Mouse (Mus musculus) midbrain, postnatal 0 days (tissue): ENCODE results near the gene Ptma. TPM values are rescaled to one million over a fixed set of nuclear protein-coding genes. Genes with fewer than 3 reads are reported as not detected.

Source experiments
- ATAC-seq: fragments of 200-750 bp; cut with Nextera tagmentation; 2 replicates; pipeline ENCODE4 v1.8.0; 2017; ENCODE audit warnings: moderate number of reproducible peaks, mild to moderate bottlenecking, moderate TSS enrichment, moderate library complexity; ENCODE audit not compliant: low FRiP score
- DNase-seq: peaks from one replicate; pipeline ENCODE4 v3.0.0-alpha.2; 2015; ENCODE audit warnings: low spot score
- H3K27ac ChIP-seq: fragments of 300-500 bp; sonication (generic); 2 replicates; pipeline ENCODE4 v1.5.1; 2014; ENCODE audit warnings: low read depth, mild to moderate bottlenecking, low read length, mixed read lengths
- H3K27me3 ChIP-seq: fragments of 300-500 bp; sonication (generic); 2 replicates; pipeline ENCODE4 v1.6.1; 2014; ENCODE audit warnings: low read length, control low read depth, mixed read lengths; ENCODE audit not compliant: insufficient read depth
- H3K36me3 ChIP-seq: fragments of 300-500 bp; sonication (generic); 2 replicates; pipeline ENCODE4 v1.6.1; 2014; ENCODE audit warnings: low read length, control low read depth, mixed read lengths; ENCODE audit not compliant: insufficient read depth
- H3K4me1 ChIP-seq: fragments of 300-500 bp; sonication (generic); 2 replicates; pipeline ENCODE4 v1.6.1; 2014; ENCODE audit warnings: mild to moderate bottlenecking, control low read depth, antibody characterized with exemption, low read length, mixed read lengths; ENCODE audit not compliant: insufficient read depth
- H3K4me2 ChIP-seq: fragments of 300-500 bp; sonication (generic); 2 replicates; pipeline ENCODE4 v1.6.1; 2014; ENCODE audit warnings: low read depth, mild to moderate bottlenecking, low read length, mixed read lengths; ENCODE audit not compliant: poor library complexity, severe bottlenecking
- H3K4me3 ChIP-seq: fragments of 300-500 bp; sonication (generic); 2 replicates; pipeline ENCODE4 v1.5.1; 2014; ENCODE audit warnings: low read depth, mild to moderate bottlenecking, low read length, moderate library complexity
- H3K9ac ChIP-seq: fragments of 300-500 bp; sonication (generic); replicated peaks from 2 replicates; pipeline ENCODE4 v1.6.1; 2014; ENCODE audit warnings: mild to moderate bottlenecking, low read length, moderate library complexity, mixed read lengths; ENCODE audit not compliant: poor library complexity, severe bottlenecking
- H3K9me3 ChIP-seq: fragments of 300-500 bp; sonication (generic); 2 replicates; pipeline ENCODE4 v1.6.1; 2016; ENCODE audit warnings: low read length, control low read depth
- CTCF ChIP-seq: IDR thresholded peaks from 2 replicates; pipeline ENCODE4 v1.5.1; 2016; ENCODE audit warnings: antibody characterized with exemption, mild to moderate bottlenecking
- WGBS: fragments of 180-500 bp; shearing (Covaris S2); extraction: QIAGEN DNeasy Blood & Tissue Kit; methylation state at CpG from one replicate; pipeline ENCODE4 v1.1.7; 2014; 5-methylcytosine and 5-hydroxymethylcytosine counted together
- polyA plus RNA-seq: library from polyadenylated mRNA; unstranded; fragments of >200 nt; fragmentation: Nextera tagmentation; extraction: Ambion mirVana; gene quantifications from 2 replicates; pipeline ENCODE4 v1.2.1, GENCODE M21; 2015
- total RNA-seq: library from RNA; depleted of rRNA; stranded (reverse); fragments of >200 nt; gene quantifications from 2 replicates; pipeline ENCODE4 v1.2.3, GENCODE M21; 2014; rRNA removed

Ptma gene
- total and polyA plus RNA-seq, 2 experiments from 2014 or later, result 947 to 1,354 TPM

DNA sequence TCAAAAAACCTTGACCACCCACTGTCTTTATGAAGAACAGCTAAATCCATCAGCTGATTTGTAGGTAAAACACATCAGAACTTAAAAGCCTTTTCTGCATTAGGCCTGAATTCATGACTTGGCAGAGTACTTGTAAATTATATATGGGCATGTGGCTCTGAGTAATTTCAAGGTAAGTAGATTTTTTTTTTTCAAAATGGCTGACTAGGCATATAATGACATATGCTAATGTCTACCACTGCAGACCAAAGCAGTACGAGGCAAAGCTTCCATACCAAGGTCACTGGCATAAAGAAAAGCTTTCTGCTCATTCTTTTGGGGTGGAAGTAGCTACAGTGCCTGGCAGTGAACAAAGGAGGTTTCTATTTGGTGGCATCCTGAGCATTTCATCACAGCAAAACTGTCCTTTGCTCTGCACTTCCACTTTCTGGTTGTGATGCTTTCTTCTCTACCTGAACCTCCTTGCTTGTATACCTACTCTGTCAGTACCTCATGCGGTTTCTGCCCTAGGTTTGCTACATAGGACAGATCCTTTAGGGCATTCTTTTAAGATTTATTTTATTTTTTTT is 42.9 kb downstream of the Ptma start:
- Histone ChIP-seq H3K27me3 (no peaks in the 10 kb centered on the region), H3K27ac (no peak overlapping the region), H3K4me2 (no peak overlapping the region), H3K9ac (no peak overlapping the region), H3K4me1 (no peaks in the 10 kb centered on the region), H3K9me3 (no peaks in the 10 kb centered on the region), H3K36me3 (peaks cover 6% of the 10 kb centered on the region; the same call in 1 of the 2 replicates), H3K4me3 (no peak overlapping the region)
- no peak for TF ChIP-seq CTCF
- ATAC-seq, result no peak
- WGBS, result 83% methylated on average over 2 of the region's 2 CpGs
- DNase-seq, result no peak

GRCm38 (mm10) chr1:86571381-86571780 is 44.9 kb downstream of the Ptma start:
- 93% methylated on average over 2 of the region's 2 CpGs for WGBS
- H3K27me3 ChIP-seq, result no peaks in the 10 kb centered on the region
- ATAC-seq, result no peak

DNA sequence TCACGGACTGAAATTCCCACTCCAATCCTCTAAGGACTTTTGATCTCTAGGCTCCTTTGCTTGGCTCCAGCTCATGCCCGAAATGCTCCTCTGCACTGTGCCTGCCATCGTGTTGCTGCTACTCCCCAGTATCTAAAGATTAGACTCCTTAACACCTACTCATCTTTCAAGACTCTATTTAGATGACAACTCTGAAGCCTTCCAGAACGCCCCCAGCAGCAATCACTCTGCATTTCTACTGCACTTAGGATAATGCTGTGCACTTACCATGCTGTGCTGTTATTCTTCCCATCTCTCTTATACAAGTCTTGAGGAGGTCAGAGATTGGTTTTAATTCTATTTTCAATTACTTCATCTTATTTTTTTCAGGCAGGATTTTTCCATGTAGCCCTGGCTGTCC is 45.4 kb downstream of the Ptma start:
- DNase-seq, result no peak
- Histone ChIP-seq H3K9me3 (no peaks in the 10 kb centered on the region), H3K4me3 (no peak overlapping the region), H3K9ac (no peak overlapping the region), H3K36me3 (peaks cover 6% of the 10 kb centered on the region; the same call in 1 of the 2 replicates), H3K4me2 (no peak overlapping the region), H3K27ac (no peak overlapping the region), H3K27me3 (no peaks in the 10 kb centered on the region), H3K4me1 (no peaks in the 10 kb centered on the region)
- no peak for ATAC-seq
- WGBS, result 90% methylated on average over 4 of the region's 4 CpGs
- no peak for TF ChIP-seq CTCF

More at GRCm38 (mm10) chr1:86571381-86571780, 44.9 kb downstream of the Ptma start:
- TF ChIP-seq CTCF, result no peak
- Histone ChIP-seq H3K4me2 (no peak overlapping the region), H3K9ac (no peak overlapping the region), H3K36me3 (peaks cover 6% of the 10 kb centered on the region; the same call in 1 of the 2 replicates), H3K4me3 (no peak overlapping the region), H3K4me1 (no peaks in the 10 kb centered on the region), H3K27ac (no peak overlapping the region), H3K9me3 (no peaks in the 10 kb centered on the region)
- no peak for DNase-seq

Other genes starting within 250 kb of the Ptma start
- 14.5 and 14.9 TPM in 2 replicates for gene B3gnt7, start 223.9 kb upstream of the Ptma start, total RNA-seq
- 15.0 and 15.7 TPM in 2 replicates for gene B3gnt7, start 223.9 kb upstream of the Ptma start, polyA plus RNA-seq
- 29.8 and 40.7 TPM in 2 replicates for gene Ncl, start 167.3 kb upstream of the Ptma start, total RNA-seq
- 185 and 209 TPM in 2 replicates for gene Ncl, start 167.3 kb upstream of the Ptma start, polyA plus RNA-seq
- gene Nmur1, start 100.5 kb upstream of the Ptma start, total RNA-seq, result not detected in 2 replicates
- 0.27 and 0.33 TPM in 2 replicates for gene Nmur1, start 100.5 kb upstream of the Ptma start, polyA plus RNA-seq
- gene Tex44, start 100.4 kb upstream of the Ptma start, total RNA-seq, result 0.14 TPM in 1 of 2 replicates, not detected in the other
- not detected in 2 replicates for gene Tex44, start 100.4 kb upstream of the Ptma start, polyA plus RNA-seq
- 48.1 and 54.8 TPM in 2 replicates for gene Pde6d, start 55.9 kb downstream of the Ptma start, total RNA-seq
- gene Pde6d, start 55.9 kb downstream of the Ptma start, polyA plus RNA-seq, result 116 and 124 TPM in 2 replicates
- 39.0 and 42.1 TPM in 2 replicates for gene Cops7b, start 56.2 kb downstream of the Ptma start, total RNA-seq
- 53.4 and 56.2 TPM in 2 replicates for gene Cops7b, start 56.2 kb downstream of the Ptma start, polyA plus RNA-seq
- gene Nppc, start 143.8 kb downstream of the Ptma start, total RNA-seq, result 6.3 and 6.6 TPM in 2 replicates
- 4.3 and 6.5 TPM in 2 replicates for gene Nppc, start 143.8 kb downstream of the Ptma start, polyA plus RNA-seq
- gene Dis3l2, start 177.1 kb downstream of the Ptma start, total RNA-seq, result 45.7 and 52.5 TPM in 2 replicates
- gene Dis3l2, start 177.1 kb downstream of the Ptma start, polyA plus RNA-seq, result 33.3 and 33.5 TPM in 2 replicates